Mouse (Mus musculus): ENCODE results near the gene Fank1. TPM values are rescaled to one million over a fixed set of nuclear protein-coding genes. Genes with fewer than 3 reads are reported as not detected.

Fank1 gene
- total and polyA plus RNA-seq, 3 experiments = 0.16 to 0.17 TPM; not detected in 1

DNA sequence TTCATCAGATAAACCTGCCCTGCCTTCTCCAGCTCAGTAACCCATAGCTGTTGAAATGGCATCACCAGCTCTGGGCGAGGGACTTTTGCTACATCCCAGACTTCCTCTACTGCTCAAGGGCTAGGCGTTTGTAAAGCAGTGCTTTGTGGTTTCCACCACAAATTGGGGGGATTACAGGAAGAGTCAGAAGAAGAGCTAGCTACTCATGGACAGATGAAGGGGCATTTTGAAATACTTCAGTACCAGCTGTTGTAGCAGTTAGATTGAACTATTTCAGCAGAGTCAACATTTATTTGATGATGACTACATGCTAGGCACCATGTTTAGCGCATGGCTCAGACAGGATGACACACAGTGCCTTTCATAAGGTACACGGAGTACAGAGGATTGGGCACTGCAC lies 93.6 kb downstream of the Fank1 start:
- DNase-seq (ENCODE audit: extremely low read depth) = no peak
- H3K4me1 ChIP-seq (ENCODE audit: control insufficient read depth in 1 of 2, insufficient read depth in 2 of 2) = no peaks in the 10 kb centered on the region; a peak in 1 of 4 replicates
- dilution Hi-C loops (cut with MboI; ENCODE audit: extremely low pct_ligation_motif_present, extremely low pct_unique_long_range_greater_than_20kb, low sequenced_read_pairs) (no loop called here), in situ Hi-C loops (cut with MboI; ENCODE audit: low pct_ligation_motif_present, low pct_unique_long_range_greater_than_20kb, low sequenced_read_pairs) (loop anchor here (25.0 kb wide), 1 partner anchor 1617 kb away; no protein-coding TSS in a partner anchor)
- H3K27ac ChIP-seq (ENCODE audit: insufficient read depth, low read depth) = no peak overlapping the region
- no peaks in the 10 kb centered on the region for H3K79me2 ChIP-seq (replicated peaks; ENCODE audit: control insufficient read depth, extremely low read depth, insufficient read depth, poor library complexity, severe bottlenecking)
- peaks cover 17% of the 10 kb centered on the region for H3K9me3 ChIP-seq (replicated peaks; ENCODE audit: low read length)
- peaks cover 38% of the 10 kb centered on the region for H3K27me3 ChIP-seq (replicated peaks)
- H3K4me2 ChIP-seq (ENCODE audit: insufficient read depth, low read depth, poor library complexity, severe bottlenecking) = no peak overlapping the region
- H3K9ac ChIP-seq (ENCODE audit: insufficient read depth, low read depth) = no peak overlapping the region
- no peak overlapping the region for H3K4me3 ChIP-seq (replicated peaks in 1 of 3; ENCODE audit: low read depth in 2 of 3, low read length in 2 of 3, poor library complexity in 1 of 3)
- TF ChIP-seq CHD2 (IDR thresholded peaks at IDR 0.05; ENCODE audit: low read length) = no peak
- TF ChIP-seq KAT2A (IDR thresholded peaks at IDR 0.05; ENCODE audit: insufficient replicate concordance, low read length) = no peak
- no peak for TF ChIP-seq NRF1 (IDR thresholded peaks at IDR 0.05; ENCODE audit: low read depth, low read length)
- TF ChIP-seq ZC3H11A (IDR thresholded peaks at IDR 0.05; ENCODE audit: low read depth, low read length) = no peak
- no peak for TF ChIP-seq UBTF (IDR thresholded peaks at IDR 0.05; ENCODE audit: low read depth, low read length)
- no peak for TF ChIP-seq ELF1 (IDR thresholded peaks at IDR 0.05; ENCODE audit: low read depth, low read length)
- no peak for TF ChIP-seq MYC (IDR thresholded peaks at IDR 0.05; ENCODE audit: low read depth, low read length)
- TF ChIP-seq JUND (conservative IDR thresholded peaks at IDR 0.05; ENCODE audit: low read depth, low read length) = no peak
- TF ChIP-seq GABPA (IDR thresholded peaks at IDR 0.05; ENCODE audit: insufficient replicate concordance, low read depth, low read length) = no peak
- TF ChIP-seq MXI1 (IDR thresholded peaks at IDR 0.05; ENCODE audit: low read depth, low read length) = no peak
- no peak for TF ChIP-seq SMC3 (IDR thresholded peaks at IDR 0.05; ENCODE audit: low read depth, low read length)
- TF ChIP-seq JUN (IDR thresholded peaks at IDR 0.05; ENCODE audit: insufficient read depth, low read depth, low read length) = no peak
- no peak for TF ChIP-seq ETS1 (conservative IDR thresholded peaks at IDR 0.05; ENCODE audit: low read depth, low read length)
- no peak for TF ChIP-seq SIN3A (IDR thresholded peaks at IDR 0.05; ENCODE audit: low read length)
- no peak for TF ChIP-seq ZNF384 (IDR thresholded peaks at IDR 0.05; ENCODE audit: low read depth, low read length)
- no peak for TF ChIP-seq ZKSCAN1 (IDR thresholded peaks at IDR 0.05; ENCODE audit: borderline replicate concordance, low read depth, low read length)
- TF ChIP-seq USF1 (IDR thresholded peaks at IDR 0.05; ENCODE audit: low read depth, low read length) = no peak
- TF ChIP-seq EP300 (IDR thresholded peaks at IDR 0.05; ENCODE audit: low read length) = no peak
- no peak for TF ChIP-seq CHD1 (IDR thresholded peaks at IDR 0.05; ENCODE audit: low read depth, low read length)
- no peaks in the 10 kb centered on the region for H3K36me3 ChIP-seq (replicated peaks in 1 of 2; ENCODE audit: control insufficient read depth in 1 of 2, insufficient read depth in 1 of 2, low read length in 1 of 2)

DNA sequence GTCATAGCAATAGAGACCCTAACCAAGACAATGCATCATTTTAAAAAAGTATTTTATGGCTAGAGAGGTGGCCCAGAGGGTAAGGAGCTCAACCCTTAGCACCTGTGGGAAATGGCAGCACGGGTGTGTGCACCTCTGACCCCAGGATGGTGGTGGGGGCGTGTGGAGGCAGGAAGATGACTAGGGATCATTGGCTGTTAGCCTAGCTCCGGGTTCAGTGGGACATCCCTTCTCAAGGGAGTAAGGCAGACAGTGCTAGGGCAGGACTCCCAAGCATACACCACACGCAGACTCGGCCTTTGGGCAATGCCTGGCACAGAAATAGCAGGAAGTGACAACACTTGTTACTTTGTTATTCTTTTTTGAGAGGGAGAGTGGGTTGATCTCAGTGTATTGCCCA lies 96.0 kb downstream of the Fank1 start:
- no peak overlapping the region for H3K4me3 ChIP-seq (replicated peaks in 1 of 3; ENCODE audit: low read depth in 2 of 3, low read length in 2 of 3, poor library complexity in 1 of 3)
- TF ChIP-seq CTCF (conservative IDR thresholded peaks at IDR 0.05 in 1 of 2, IDR thresholded peaks at IDR 0.05 in 1 of 2; ENCODE audit: low read depth in 2 of 2, low read length in 2 of 2) = no peak
- TF ChIP-seq PAX5 (IDR thresholded peaks at IDR 0.05; ENCODE audit: low read length) = no peak
- H3K9me3 ChIP-seq (replicated peaks; ENCODE audit: low read length) = peaks cover 14% of the 10 kb centered on the region
- H3K27me3 ChIP-seq (replicated peaks) = peaks cover 30% of the 10 kb centered on the region
- dilution Hi-C loops (cut with MboI; ENCODE audit: extremely low pct_ligation_motif_present, extremely low pct_unique_long_range_greater_than_20kb, low sequenced_read_pairs) = no loop called here
- no peaks in the 10 kb centered on the region for H3K79me2 ChIP-seq (replicated peaks; ENCODE audit: control insufficient read depth, extremely low read depth, insufficient read depth, poor library complexity, severe bottlenecking)
- no peak overlapping the region for H3K27ac ChIP-seq (ENCODE audit: insufficient read depth, low read depth)
- DNase-seq (ENCODE audit: extremely low read depth) = no peak
- no peak overlapping the region for H3K9ac ChIP-seq (ENCODE audit: insufficient read depth, low read depth)
- H3K4me1 ChIP-seq (ENCODE audit: control insufficient read depth in 1 of 2, insufficient read depth in 2 of 2) = no peaks in the 10 kb centered on the region
- no peaks in the 10 kb centered on the region for H3K36me3 ChIP-seq (replicated peaks in 1 of 2; ENCODE audit: control insufficient read depth in 1 of 2, insufficient read depth in 1 of 2, low read length in 1 of 2)
- H3K4me2 ChIP-seq (ENCODE audit: insufficient read depth, low read depth, poor library complexity, severe bottlenecking) = no peak overlapping the region
- in situ Hi-C loops (cut with MboI; ENCODE audit: low pct_ligation_motif_present, low pct_unique_long_range_greater_than_20kb, low sequenced_read_pairs) = loop anchor here (25.0 kb wide), 1 partner anchor 1615 kb away; no protein-coding TSS in a partner anchor

Data from CH12.LX (cell line).